Mouse (Mus musculus): ENCODE measurements around the gene Irgq.

DNA sequence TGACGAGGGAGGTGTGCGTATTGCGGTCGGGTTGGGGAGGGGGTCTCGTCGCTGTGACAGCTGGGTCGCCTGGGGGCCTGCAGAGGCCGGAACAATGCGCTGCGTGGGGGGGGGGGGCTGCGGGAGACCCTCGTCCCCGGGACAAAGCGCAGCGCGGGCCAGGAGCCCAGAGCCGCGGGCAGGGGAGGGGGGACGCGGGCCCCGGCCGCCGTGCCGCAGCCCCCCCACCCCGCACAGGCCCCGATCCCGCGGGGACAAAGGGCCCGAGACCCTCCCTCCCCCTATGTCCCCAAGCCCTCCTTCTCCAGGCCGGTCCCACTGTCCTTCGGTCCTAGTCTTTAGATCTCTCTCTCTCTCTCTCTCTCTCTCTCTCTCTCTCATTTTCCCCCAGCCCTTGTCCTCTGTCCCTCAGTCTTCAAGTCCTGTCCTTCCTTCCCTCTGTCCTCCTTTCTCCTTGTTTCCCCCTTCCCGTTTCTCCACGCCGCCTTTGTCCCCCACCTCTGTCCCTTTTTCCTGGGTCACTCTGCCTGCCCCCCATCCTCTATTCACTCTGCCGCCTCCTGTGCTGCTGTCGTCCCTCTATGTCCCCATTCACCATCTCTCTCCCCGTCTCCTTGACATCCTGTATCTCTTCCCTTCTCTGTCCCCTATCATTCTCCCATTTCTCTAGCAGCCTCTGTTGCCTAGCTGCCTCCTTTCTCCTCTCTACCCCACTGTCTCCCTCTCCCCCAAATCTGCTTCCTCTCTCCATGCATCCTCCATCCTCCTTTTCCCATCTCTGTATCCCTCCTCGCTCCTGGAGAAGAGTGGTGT lies 48.1 kb upstream of the Irgq start:
- TF ChIP-seq CTCF (IDR thresholded peaks at IDR 0.05; ENCODE audit: low read depth) (no peak), EP300 (IDR thresholded peaks at IDR 0.05; ENCODE audit: low read depth) (no peak)

Data from liver, embryonic 14.5 days (tissue).